Mouse (Mus musculus): ENCODE measurements around the gene Olfr535.
"Not testable (repeated sequence)": the region's sequence is repeated elsewhere in the genome, so short reads cannot be mapped to it uniquely, and the experiment has no call there.

Olfr535 gene

GRCm38 (mm10) chr7:140483916-140484315 is at the start of gene Olfr535:
Gene Olfr535 (plus strand): TSS chr7:140484216.
- in situ Hi-C loops (cut with MboI, MseI): no loop called here

- in situ Hi-C loops (cut with MboI, MseI): no loop called here
Observed at GRCm38 (mm10) chr7:140443141-140443540, 40.9 kb upstream of the Olfr535 start.

DNA sequence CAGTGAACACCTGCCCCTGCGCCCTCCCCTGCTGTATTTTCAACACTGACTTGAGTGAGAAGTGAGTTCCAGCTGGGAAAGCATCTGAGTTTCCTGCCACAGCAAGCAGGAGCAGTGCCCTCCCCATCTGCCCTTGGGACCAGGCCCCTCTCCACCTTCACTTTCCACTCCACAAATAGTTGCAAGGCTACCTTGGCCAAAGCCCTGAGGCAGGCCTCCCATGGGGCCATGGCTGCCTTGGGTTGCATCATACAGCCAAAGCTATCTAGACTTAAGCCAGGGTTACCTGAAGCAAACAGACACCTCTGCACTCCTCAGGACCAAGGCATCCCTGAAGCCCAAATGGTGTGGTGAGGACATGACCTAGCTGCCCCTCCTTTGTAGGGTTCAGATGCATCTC is 20.9 kb upstream of the Olfr535 start, which contains the start of gene Olfr533:
Olfr533 (plus strand) TSS at position 301 of the 400 bp plus-strand sequence.
- in situ Hi-C loops (cut with MboI, MseI): not testable (repeated sequence)

GRCm38 (mm10) chr7:140477886-140478285 is 6.1 kb upstream of the Olfr535 start:
- in situ Hi-C loops (cut with MboI, MseI): no loop called here

DNA sequence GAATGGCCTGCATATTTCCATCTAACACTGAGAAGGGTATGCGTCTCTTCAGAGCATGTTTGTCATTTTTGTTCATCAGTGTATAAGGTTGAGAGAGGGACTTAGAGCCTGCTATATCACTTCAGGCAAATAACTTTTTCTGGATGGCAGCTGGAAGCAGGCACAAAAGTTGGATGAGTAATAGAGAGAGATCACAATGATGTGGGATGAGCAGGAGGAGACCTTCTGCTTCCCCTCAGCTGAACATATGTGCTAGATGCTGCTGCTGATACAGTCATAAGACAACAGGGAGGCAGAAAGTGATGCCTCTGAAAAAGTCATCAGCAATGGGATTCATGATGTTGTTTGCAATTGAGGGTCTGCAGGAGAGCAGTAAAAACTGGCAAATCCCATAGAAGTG is 5.3 kb upstream of the Olfr535 start:
- in situ Hi-C loops (cut with MboI, MseI): no loop called here

DNA sequence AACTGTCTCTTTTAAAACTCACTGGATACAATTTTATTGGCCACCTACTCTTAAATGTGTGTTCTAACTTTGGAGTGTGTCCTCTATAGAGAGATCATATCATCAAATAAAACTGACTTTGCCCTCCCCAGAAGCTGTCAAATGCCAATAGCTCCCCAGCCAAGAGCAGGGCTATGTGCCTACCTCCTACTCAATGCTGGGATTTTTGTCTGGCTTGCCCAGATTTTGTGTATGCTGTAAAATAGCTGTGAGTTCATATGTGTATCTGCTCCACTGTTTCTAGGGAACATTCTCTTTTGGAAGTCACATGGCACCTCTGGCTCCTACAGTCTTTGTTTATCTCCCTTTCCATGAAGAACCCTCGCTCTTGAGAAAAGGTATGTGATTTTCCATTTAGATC is 5.0 kb downstream of the Olfr535 start:
- in situ Hi-C loops (cut with MboI, MseI): no loop called here

- in situ Hi-C loops (cut with MboI, MseI): no loop called here
Observed at GRCm38 (mm10) chr7:140494231-140494630, 10.2 kb downstream of the Olfr535 start.

- in situ Hi-C loops (cut with MboI, MseI): no loop called here
Observed at GRCm38 (mm10) chr7:140494702-140495101, 10.7 kb downstream of the Olfr535 start.

- in situ Hi-C loops (cut with MboI, MseI): not testable (repeated sequence)
Observed at GRCm38 (mm10) chr7:140507346-140508021, 23.5 kb downstream of the Olfr535 start, which contains the start of gene Olfr536. Gene Olfr536 (minus strand): TSS chr7:140507396.

DNA sequence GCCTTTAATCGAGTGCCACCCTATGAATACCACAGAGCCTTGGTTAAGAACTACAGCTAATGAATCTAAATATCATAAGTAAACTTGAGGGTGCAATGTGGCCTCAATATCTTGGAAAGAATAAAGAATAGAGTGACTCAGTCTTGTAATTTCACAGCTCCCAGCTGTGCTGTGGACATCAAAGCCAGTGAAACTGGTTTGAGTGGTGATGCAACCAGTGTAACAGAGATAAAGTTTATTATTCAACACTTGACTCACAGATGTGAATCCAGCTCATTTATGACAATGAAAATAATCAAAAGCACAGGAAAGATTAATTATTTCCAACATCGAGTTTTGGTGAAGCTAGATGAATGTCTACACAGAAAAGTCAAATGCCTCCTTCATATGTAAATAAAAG is 55.7 kb downstream of the Olfr535 start:
- in situ Hi-C loops (cut with MboI, MseI): no loop called here
